Mouse (Mus musculus): ENCODE data around the gene Cers5.
A peak's percentile ranks its signal among the peaks of the same experiment; 100 is the strongest.

Cers5 gene

DNA sequence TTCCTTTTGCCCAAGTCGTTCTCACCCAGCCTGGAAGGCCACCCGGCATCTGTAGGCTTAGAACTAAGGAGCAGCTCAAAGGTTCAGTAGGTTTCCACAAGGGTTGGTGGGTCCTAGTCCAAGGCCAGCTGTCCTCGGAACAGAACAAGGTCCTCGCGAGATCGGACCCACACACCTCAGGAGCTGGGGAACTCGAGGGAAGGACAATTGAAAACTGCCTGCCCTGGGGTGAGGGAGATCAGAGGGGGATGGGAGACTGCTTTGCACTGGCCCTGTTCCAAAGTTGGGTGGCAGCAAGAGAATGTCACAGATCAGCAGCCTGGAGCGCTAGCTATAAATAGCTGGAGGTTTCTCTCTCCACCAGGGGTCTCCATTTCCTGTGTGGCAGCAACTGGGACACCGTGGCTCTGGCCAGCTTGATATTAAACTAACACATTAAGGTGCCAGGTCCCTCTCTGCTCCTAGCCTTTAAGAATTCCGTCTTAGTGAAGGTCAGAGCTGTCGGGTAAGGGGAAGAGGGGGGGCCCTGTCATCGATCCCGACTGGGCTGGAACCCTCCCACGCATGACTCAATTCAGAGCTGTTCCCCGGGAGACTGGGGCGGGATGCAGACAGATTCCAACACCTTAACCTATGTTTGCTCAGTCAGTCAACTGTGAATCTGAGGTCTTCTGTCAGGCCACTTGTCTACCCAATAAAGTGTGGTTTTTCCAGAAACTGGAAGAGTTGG, 48.2 kb downstream of the Cers5 start:
- DNase-seq: peak; percentile 98

DNA sequence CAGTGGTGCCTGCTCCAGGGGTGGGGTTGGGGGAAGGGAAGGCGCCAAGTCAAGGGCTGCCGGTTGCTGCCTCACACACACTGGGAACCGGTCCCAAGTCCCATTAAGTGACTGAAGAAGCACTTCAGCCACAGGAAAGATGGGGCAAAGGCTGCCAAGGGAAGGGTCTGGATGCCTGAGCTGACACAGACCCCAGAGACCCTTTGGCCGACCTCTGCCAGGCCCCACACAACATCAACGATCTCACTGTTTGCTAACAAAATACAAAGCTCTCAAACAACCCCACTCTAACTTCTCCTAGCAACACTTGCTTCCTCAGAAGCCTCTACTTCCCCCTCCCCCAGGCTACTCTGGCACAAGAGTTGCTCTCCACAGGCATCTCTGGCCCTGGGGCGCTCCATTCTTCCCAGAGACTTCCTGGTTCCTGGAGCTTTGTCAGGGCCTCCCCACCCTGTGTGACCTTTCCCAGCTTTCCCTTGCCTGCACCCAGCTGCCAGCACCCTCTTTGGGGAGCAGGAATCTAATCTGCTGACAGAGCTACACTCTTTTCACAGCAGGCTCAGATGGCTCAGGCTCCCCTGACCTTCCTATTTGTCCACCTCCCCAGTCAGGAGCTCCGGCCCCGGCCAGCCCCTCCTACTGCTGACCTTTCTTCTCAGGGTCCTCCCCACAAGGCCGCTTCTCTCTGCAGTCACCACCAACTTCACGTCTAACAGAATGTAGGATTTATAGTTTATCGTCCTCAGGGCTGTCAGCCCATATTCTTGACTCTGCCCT, 49.0 kb downstream of the Cers5 start:
- peak; percentile 99 for DNase-seq

DNA sequence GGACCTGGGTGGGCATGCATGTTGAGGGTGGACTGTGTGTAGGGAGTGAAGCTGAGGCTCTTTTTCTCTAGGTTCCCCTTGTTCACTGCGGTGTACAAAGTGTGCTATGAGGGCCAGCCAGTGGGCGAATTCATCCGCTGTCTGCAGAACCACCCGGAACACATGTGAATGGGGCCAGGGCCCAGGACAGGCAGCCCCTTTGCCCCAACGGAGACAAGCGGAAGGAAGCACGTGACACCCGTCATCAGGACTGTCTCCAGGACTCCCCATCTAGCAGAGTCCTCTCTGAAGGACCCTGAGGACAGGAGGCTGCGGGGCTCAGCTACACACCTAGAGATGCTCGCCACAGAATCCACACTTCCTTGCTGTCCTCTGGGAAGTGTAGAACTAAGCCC, 49.6 kb downstream of the Cers5 start:
- peak; percentile 95 for DNase-seq

DNA sequence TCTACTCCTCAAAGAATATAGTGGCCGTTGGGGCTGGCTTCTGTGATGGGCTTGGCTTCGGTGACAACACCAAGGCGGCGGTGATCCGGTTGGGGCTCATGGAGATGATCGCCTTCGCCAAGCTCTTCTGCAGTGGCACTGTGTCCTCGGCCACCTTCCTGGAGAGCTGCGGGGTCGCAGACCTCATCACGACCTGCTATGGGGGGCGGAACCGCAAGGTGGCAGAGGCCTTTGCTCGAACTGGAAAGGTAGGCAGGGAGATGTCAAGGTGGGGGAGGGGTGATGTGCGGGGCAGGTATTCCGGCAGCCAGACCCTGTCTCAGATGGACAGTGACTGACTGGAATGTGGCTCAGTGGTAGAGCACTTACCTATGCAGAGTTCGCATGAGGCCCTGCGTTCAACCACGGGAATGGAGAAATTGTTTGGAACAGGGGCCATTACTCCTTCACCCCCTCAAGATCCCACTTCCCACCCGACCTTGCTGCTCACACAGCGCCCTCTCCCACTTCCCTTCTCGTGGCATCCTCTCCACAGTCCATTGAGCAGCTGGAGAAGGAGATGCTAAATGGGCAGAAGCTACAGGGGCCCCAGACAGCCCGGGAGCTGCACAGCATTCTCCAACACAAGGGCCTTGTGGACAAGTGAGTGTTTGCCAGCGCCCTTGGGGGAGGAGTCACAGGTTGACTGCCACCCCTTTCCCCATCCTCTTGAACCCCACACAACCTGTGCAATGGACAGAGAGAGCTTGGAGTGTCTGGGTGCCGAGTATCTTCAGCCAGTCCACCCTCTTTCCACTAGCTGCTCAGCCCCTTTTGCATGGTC, 50.6 kb downstream of the Cers5 start:
- DNase-seq: peak; percentile 93

DNA sequence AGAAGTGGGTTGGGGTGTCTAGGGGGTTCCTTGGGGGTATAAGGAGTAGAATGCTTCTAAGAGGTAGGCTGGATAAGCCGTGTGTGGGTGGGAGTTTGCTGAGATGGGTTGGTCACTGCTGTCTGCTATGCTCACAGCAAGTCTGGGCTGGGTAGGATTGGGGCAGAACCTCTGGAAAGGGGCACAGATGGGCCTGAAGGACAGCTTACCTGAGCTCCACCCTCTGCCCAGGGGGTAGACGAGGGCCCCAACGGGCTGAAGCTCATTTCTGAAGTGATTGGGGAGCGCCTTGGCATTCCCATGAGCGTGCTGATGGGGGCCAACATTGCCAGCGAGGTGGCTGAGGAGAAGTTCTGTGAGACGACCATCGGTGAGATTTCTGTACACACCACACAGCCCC, 52.8 kb downstream of the Cers5 start:
- DNase-seq: no peak

DNA sequence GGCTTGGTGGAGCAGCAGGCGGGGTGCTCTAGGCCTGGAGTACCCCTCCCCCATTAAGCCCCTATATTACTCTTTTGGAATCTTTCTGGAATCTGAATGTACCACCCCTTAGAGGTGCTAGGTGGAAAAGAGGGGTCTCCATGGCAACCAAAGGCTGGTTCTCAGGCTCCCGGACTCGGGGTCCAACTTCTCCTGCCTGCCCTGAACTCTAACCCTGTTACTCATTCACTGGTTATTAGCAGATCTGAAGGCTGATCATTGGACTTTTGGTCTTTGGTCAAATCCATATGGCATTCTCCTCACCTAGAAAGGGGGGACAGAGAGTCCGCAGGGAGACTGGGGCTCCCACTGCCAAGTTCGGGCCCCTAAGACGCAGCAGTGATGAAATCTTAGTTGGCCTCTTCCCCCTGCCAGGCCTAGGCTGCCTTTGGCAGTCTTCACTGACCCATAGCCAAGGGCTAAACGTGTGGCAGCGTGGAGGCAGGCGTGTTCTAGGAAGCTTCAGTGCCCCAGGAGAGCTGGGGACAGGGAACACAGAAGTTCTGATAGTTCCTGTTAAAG, 54.1 kb downstream of the Cers5 start:
- peak; percentile 90 for DNase-seq

DNA sequence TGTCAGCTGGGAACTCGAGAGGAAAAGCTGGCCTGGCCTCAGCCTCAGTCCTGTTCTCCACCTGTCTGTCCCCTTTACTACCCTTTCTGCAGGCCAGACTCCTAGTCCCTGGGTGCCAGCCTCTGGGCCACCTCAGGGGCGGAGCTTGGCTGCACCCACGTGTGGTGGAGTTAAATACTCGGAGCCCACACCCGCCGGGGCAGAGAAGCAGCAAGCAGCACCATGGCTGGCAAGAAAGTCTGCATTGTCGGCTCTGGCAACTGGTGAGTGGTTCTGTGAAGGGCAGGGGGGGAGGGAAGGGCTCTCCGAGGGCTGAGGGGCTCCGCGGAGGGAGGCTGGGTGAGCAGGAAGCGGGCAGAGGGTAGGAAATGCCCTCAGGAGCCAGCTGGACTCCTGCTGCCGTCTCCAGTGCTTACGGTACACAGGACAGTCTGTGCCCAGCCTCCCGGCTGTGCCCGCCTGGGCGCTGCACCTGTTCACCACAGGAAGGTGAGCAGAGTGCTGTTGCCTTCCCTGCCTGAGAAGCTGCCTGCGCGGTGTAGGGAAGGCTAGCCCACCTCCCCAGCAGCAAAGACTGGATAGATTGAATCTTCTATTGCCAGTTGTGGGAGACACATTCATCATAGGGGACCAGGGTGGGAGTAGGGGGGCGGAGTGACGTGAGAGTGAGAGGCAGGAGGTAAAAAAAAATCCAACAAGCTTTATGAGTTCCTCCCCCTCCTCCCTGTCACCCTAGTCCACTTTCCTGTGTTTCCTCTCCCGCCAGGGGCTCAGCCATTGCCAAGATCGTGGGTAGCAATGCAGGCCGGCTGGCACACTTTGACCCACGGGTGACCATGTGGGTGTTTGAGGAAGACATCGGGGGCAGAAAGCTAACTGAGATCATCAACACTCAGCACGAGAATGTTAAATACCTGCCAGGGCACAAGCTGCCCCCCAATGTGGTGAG, 55.0 kb downstream of the Cers5 start, which contains the start of gene Gpd1:
Gpd1 (plus strand) TSS at position 130 of the 949 bp plus-strand sequence.
- peak; percentile 96 for DNase-seq

DNA sequence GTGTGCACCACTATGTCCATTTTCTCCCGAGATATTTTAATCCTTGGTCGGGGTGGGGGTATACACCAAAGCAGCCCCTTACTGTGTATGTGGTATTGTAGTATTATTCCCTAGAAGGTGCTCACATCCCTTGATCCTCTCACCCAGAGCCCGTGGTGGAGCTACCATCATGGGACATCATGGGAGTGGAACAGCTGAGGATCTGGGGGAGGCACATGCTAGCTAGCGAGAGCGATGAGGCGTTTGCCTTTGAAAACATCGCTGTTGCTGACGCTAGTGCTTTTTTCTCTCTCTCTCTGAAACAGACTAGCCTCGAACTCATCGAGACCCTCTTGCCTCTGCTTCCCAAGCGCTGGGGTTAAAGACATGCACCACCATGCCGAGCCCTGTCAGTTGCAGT, 55.9 kb downstream of the Cers5 start:
- peak; percentile 85 for DNase-seq

DNA sequence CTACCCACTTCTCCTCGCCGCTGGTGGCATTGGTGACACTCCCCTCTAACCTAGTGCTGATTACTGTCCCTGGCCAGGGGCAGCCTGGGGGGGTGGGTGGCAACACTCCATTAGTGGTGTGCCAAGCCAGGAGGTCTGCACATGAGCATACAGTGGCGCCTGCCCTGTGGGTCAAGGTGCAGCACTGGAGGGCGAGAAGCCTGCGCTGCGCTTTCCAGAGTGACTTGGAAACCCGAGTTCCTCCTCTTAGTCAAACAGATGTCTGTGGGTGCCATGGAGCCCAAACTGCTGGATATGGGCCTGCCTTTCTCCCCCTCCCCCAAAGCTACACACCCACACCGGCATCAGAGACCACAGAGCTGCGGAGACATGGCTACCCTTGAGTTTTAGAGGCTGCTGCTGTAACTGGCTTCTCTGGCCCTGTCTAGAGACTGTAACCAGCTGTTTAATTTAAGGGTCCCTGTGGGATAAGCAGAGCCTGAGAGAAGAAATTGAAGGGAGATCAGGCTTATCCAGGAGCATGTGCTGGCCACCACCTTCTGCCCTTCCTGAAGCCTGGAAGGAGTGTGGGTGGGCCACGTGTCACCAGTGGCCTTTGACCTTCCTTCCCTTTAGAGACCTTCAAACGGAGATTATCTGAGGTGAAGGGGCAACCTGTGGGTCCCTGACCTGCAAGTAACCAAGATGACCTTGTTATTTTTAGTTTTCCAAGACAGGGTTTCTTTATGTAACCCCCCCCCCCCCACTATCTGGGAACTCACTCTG, 56.5 kb downstream of the Cers5 start:
- DNase-seq: peak; percentile 91

DNA sequence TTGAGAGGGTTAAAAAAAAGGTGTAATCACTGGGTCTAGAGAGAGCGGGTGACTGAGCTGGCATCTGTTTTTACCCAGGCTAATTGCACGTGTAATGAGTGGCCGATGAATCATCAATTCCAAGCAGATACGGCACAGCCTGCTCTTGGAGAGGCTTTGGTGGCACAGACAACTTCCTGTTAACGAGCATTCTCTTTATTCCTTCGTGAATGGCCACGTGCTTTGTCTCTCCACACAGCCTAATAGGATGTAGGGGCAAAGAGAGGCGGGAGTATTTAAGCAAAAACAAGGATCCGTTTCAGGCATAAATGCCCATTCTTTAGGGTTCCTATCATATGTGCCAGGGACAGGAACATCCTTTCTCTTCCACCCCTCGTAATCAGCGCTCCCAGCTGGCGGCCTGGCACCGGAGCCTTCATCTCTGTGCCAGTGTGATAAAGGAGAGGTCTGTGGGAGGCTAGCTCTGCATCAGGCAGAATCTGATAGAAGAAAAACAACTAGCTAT, 57.3 kb downstream of the Cers5 start:
- DNase-seq: peak; percentile 93

DNA sequence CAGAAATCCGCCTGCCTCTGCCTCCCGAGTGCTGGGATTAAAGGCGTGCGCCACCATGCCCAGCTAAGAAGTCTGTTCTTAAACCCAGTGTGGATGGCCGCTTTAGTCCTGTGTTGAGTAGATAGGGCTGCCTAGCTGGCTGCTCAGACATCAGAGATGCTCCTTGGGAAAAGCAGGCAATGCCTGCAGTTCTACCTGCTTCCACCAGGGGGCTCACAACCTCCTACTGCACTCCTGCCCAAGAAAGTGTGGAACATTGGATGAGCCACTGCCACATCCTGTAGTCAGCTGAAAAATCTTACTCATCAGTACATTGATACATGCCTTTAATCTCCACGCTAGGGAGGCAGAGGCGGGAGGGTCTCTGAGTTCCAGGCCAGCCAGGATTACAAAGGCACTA, 57.8 kb downstream of the Cers5 start:
- peak; percentile 97 for DNase-seq

DNA sequence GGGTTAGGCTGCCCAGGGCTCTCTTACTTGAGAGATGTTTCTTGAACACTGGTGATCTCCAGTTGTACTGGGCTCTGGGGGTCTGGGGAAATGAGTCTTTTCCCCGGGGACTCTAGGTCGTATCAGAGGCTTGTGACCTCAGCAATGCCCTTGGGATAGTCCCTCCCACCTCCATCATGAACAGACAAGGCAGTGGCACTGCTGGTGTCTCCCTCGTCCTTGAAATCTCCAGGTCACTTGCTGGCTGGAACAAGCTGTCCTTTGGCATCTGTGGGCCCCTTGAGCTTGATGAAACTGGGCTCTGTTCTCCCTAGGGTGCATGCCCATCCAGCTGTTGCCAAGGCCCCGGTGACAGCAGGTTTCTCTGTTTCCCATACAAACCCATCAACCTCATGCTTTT, 58.5 kb downstream of the Cers5 start:
- DNase-seq: peak; percentile 95

DNA sequence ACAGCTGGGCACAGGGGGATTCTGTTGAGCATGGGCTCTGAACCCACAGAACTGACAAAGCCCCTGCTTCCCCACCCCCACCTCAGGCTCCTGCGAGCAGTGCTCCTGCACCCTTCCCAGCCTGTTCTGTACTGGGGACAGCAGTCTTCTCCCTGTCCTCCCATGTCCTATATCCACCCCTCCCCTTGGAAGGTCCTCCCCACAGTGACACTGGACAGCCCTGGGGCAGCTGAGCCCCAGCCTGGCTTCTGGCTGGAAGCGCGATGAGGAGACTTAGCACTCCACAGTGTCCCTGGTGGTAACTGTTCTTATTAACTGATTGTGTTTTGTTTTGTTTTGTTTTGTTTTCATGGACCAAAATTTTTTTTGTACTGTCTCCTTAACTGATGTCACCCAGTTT, 59.1 kb downstream of the Cers5 start:
- peak; percentile 88 for DNase-seq

DNA sequence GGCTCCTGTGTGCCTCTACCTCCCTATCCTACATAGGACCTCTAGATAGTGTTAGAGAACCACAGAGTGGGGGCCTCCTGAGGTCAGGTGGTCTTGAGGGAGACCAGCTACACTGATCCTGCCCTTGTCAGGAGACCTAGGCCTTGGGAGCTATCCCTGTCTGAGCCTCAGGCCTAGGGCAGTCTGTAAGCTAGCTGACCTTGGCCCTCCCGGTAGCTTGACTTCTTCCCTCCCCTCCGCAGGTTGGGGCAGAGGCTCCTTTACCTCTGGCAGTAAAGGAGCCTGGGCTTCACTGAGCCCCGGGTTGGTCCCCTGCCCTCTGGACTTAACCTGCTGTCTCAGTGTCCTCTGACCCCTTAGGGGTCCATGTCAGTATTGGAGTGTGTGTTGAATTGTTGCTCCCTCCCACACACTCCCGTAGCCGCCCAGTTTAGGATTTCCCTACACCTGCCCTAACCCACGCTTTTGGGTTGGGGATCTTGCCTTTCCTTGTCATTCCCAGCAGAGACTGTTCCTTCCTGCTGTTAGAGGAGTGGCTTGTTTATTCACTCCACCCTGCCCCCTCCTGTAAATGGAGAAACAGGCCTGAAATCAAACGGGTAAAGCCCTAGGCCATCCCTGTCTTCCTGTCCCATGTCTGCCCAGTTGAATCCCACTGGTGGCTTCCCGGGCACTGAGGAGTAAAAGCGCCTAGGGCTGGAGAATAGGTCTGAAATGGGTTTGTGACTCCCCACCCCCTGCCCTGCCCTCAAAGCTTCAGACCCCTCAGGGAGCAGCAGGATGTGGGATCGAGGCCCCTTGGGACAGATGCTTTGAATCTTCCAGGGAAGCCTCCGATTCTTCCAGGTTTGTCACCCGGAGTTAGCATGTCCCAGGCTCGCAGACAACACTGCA, 59.8 kb downstream of the Cers5 start:
- DNase-seq: peak; percentile 90

DNA sequence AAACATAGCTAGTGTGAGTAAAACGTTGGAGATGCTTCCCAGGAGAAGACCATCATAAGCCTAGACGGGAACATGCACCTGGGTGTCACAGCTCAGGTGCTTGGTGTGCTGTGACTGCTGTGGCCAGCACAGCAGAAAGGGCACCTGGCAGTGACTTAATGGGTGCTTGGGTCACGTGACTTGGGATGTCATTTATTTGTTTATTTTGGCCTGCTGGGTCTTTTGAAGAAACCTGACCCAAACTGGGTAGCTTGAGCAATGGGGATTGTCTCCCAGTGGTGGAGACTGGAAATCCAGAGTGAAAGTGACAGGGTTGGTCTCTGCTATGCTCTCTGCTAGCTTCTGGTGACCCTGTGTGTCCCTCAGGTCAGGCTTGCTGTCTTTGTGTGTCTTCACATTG, 61.2 kb downstream of the Cers5 start:
- no peak for DNase-seq

DNA sequence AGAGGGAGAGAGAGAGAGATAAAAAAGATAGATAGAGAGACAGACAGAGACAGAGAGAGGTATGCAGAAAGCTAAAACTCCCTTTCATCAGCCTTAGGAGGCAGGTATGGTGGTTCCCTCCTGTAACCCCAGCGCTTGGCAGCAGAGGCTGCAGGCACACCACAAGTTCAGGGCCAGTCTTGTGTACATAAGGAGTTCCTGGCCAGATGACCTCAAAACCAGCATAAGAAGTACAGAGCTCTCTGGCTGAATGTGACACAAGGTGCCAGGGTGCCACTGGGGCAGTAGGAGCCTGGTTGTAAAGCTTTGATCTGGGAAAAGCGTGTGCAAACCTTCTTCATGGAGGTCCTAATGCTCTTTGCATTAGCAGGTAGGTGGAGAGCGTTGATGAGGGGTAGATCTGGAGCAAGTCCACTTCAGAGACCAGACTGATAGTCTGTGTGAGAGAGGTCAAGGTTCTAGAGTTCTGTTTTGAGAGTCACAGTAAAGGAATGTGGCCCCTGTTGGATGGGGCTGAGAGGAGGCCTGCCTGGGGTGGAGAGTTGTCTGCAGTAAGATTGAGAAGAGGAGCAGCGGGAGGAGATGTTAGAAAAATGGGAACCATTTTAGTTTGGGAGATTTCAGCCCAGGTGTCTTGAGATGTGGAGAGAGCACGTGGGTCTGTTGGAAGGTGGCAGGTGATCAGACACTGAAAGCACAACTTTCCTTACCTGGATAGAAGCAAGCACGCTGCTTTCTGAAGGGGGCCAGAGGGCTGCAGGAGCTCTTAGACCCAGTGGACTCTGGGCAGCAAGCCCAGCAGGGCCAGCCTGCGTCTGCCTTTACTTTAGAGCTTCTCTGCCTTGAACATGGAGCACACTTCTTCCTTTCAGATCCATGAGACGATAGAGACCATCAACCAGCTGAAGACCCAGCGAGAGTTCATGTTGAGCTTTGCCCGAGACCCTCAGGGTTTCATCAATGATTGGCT, 62.2 kb downstream of the Cers5 start:
- DNase-seq: no peak

DNA sequence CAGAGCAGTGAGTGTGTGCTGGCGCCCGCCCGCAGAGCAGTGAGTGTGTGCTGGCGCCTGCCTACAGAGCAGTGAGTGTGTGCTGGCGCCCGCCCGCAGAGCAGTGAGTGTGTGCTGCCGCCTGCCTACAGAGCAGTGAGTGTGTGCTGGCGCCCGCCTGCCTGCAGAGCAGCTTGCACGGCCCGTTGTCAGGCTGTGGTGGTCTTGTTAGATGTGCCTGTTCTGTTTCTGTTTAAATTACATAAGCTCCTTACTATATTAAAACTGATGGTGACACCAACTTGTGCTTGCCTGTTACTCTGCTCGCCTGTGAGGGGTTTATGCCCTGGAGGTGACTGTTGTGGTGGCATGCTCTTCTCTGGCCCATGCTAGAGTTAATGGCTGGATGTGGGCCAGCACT, 64.5 kb downstream of the Cers5 start:
- DNase-seq: no peak

DNA sequence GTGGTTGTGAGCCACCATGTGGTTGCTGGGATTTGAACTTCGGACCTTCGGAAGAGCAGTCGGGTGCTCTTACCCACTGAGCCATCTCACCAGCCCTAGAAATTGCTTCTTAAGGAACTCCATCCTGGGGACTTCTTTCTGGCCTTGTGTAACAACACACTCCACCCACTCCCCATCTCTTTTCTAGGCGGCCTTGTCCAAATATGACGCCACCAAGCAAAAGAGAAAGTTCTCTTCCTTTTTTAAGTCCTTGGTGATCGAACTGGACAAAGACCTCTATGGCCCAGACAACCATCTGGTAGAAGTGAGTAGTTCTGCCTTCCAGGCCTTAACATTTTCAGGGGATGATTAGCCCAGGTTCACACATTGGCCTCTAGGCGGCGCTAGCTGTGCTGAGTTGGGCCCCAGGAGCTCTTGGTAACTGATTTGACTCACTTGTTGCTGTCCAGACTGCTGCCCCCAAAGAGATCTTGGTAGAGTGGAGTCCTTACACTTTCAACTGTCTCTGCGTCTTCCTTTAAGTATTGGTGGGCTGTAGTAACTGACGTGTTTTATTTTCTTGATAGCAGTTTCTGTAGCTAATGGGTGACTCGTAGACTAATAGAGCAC, 67.1 kb downstream of the Cers5 start, which contains the start of gene Gm17349:
Gm17349 (minus strand) TSS at position 51 of the 609 bp plus-strand sequence.
- DNase-seq: peak; percentile 95

Data from heart, adult 11 months (tissue).